Mouse (Mus musculus): ENCODE measurements at regions not wholly inside any gene's neighbourhood (a gene's known extent, or its start where the extent isn't known, plus 50 kb on each side); places are given as distances from the start of the nearest gene placed in this dataset.

GRCm38 (mm10) chr7:136285606-136286005, 569.4 kb upstream of the Mki67 start:
- DNase-seq: no peak

GRCm38 (mm10) chr7:136293536-136294145, 577.5 kb upstream of the Mki67 start:
- DNase-seq: peak; percentile 32

- DNase-seq: peak; percentile 15
Observed at GRCm38 (mm10) chr7:136294445-136294844, 578.3 kb upstream of the Mki67 start.

- no peak for DNase-seq
Observed at GRCm38 (mm10) chr7:136297901-136298513, 581.8 kb upstream of the Mki67 start.

GRCm38 (mm10) chr7:136306137-136306536, 588.3 kb upstream of the Mgmt start:
- no peak for DNase-seq

GRCm38 (mm10) chr7:136308765-136309164, 585.6 kb upstream of the Mgmt start:
- no peak for DNase-seq

GRCm38 (mm10) chr7:136327281-136327680, 567.1 kb upstream of the Mgmt start:
- DNase-seq: no peak

- DNase-seq: no peak
Observed at GRCm38 (mm10) chr7:136330431-136330830, 564.0 kb upstream of the Mgmt start.

- no peak for DNase-seq
Observed at GRCm38 (mm10) chr7:136332805-136333204, 561.6 kb upstream of the Mgmt start.

GRCm38 (mm10) chr7:136341599-136342210, 552.7 kb upstream of the Mgmt start:
- no peak for DNase-seq

GRCm38 (mm10) chr7:136342211-136342799, 552.1 kb upstream of the Mgmt start:
- no peak for DNase-seq

- DNase-seq: peak; percentile 80
Observed at GRCm38 (mm10) chr7:136342822-136343221, 551.6 kb upstream of the Mgmt start.

GRCm38 (mm10) chr7:136343494-136343893, 550.9 kb upstream of the Mgmt start:
- no peak for DNase-seq

- DNase-seq: no peak
Observed at GRCm38 (mm10) chr7:136345051-136345450, 549.4 kb upstream of the Mgmt start.

GRCm38 (mm10) chr7:136346531-136346930, 547.9 kb upstream of the Mgmt start:
- peak; percentile 21 for DNase-seq

GRCm38 (mm10) chr7:136348309-136348708, 546.1 kb upstream of the Mgmt start:
- peak; percentile 23 for DNase-seq

- DNase-seq: no peak
Observed at GRCm38 (mm10) chr7:136349651-136350050, 544.8 kb upstream of the Mgmt start.

GRCm38 (mm10) chr7:136357011-136357410, 537.4 kb upstream of the Mgmt start:
- no peak for DNase-seq

- DNase-seq: no peak
Observed at GRCm38 (mm10) chr7:136365318-136366211, 528.8 kb upstream of the Mgmt start.

GRCm38 (mm10) chr7:136377259-136377658, 517.2 kb upstream of the Mgmt start:
- DNase-seq: no peak

- DNase-seq: no peak
Observed at GRCm38 (mm10) chr7:136377742-136378141, 516.7 kb upstream of the Mgmt start.

- DNase-seq: no peak
Observed at GRCm38 (mm10) chr7:136378321-136378720, 516.1 kb upstream of the Mgmt start.

GRCm38 (mm10) chr7:136379319-136379718, 515.1 kb upstream of the Mgmt start:
- peak; percentile 51 for DNase-seq
